Mouse (Mus musculus) spleen, postnatal 36 days (tissue): ENCODE measurements around the gene Dtnb.

ENCODE experiments used
- DNase-seq, 2 experiments: peaks; one replicate each; pipeline ENCODE4 v3.0.0; 2022; ENCODE audit warnings: low spot score in 2 of 2, mixed read lengths in 1 of 2

Gene Dtnb

GRCm38 (mm10) chr12:3806703-3807547 lies 234.7 kb downstream of the Dtnb start:
- peak; percentile 57 to 72 for DNase-seq

GRCm38 (mm10) chr12:3807548-3808395 lies 235.6 kb downstream of the Dtnb start:
- peak; percentile 41 to 44 for DNase-seq

- DNase-seq, result no peak
Observed at GRCm38 (mm10) chr12:3808396-3808981, 236.3 kb downstream of the Dtnb start.

- no peak for DNase-seq
Observed at GRCm38 (mm10) chr12:3809520-3810180, 237.5 kb downstream of the Dtnb start.

- DNase-seq, result no peak
Observed at GRCm38 (mm10) chr12:3810455-3810854, 238.3 kb downstream of the Dtnb start.

GRCm38 (mm10) chr12:3811596-3811995 lies 239.4 kb downstream of the Dtnb start:
- DNase-seq, result no peak

- DNase-seq, result no peak
Observed at GRCm38 (mm10) chr12:3812251-3812650, 240.1 kb downstream of the Dtnb start.

GRCm38 (mm10) chr12:3813138-3813537 lies 241.0 kb downstream of the Dtnb start:
- no peak for DNase-seq

GRCm38 (mm10) chr12:3815386-3815785 lies 243.2 kb downstream of the Dtnb start:
- no peak for DNase-seq

GRCm38 (mm10) chr12:3817033-3817432 lies 244.9 kb downstream of the Dtnb start:
- no peak for DNase-seq

- no peak for DNase-seq
Observed at GRCm38 (mm10) chr12:3817566-3817965, 245.4 kb downstream of the Dtnb start.

- DNase-seq, result no peak
Observed at GRCm38 (mm10) chr12:3819899-3820298, 247.7 kb downstream of the Dtnb start.

GRCm38 (mm10) chr12:3823408-3823807 lies 251.2 kb downstream of the Dtnb start:
- DNase-seq, result no peak

GRCm38 (mm10) chr12:3824906-3825713 lies 252.9 kb downstream of the Dtnb start:
- DNase-seq, result no peak

GRCm38 (mm10) chr12:3825714-3826080 lies 253.5 kb downstream of the Dtnb start:
- no peak for DNase-seq

- no peak for DNase-seq
Observed at GRCm38 (mm10) chr12:3827771-3828170, 255.6 kb downstream of the Dtnb start.
